24 mouse cellular contexts compared by ENCODE assay signal in genomic region chr1:34231041-34231440, GRCm38 (mm10).
DNase-seq lines count a peak whose midpoint lies in the region; ATAC-seq and TF ChIP-seq lines count a peak whose summit lies in the region.
"Had no signal": no experiment of that assay in that cellular context is flagged by ENCODE, and none has a peak within 500 bp of the region (broad histone marks: within the 10 kb centered on the region; RNA-seq: fewer than 3 reads in every experiment).

No protein-coding gene starts in this region.

- no peak overlapping the region for H3K4me2 ChIP-seq in kidney, embryonic 15.5 days
- H3K4me2 ChIP-seq: embryonic facial prominence, embryonic 12.5 days; forebrain, embryonic 13.5 days; forebrain, embryonic 15.5 days had no signal

- peaks cover 1% of the 10 kb centered on the region; the same call in 1 of the 2 replicates for H3K4me1 ChIP-seq in kidney, adult 2 months (ENCODE audit: control insufficient read depth, insufficient read depth, low read length)
- H3K4me1 ChIP-seq in kidney, embryonic 15.5 days, result peaks cover 8% of the 10 kb centered on the region

- no peaks in the 10 kb centered on the region for H3K27me3 ChIP-seq in kidney, adult 2 months (replicated peaks; ENCODE audit: control insufficient read depth, insufficient read depth, low read length)
- H3K27me3 ChIP-seq in kidney, embryonic 15.5 days, result no peaks in the 10 kb centered on the region
- H3K27me3 ChIP-seq: CH12.LX; embryonic facial prominence, embryonic 12.5 days; forebrain, embryonic 13.5 days; forebrain, embryonic 15.5 days; Patski had no signal

- 0 out of 2 replicates have a peak, but pooled peaks have one; percentile 36 for ATAC-seq in kidney, embryonic 15.5 days (replicated peaks; ENCODE audit: low FRiP score)
- ATAC-seq: activated CD4-positive, CD25-positive, alpha-beta regulatory T cell, adult 4 months; CD4-positive, CD25-positive, alpha-beta regulatory T cell, adult 4 months; forebrain, embryonic 13.5 days; forebrain, embryonic 15.5 days; Patski had no signal

- peak; percentile 62 for DNase-seq in kidney, adult 2 months
- no peak for DNase-seq in kidney, postnatal 10 days
- DNase-seq in kidney, postnatal 25 days, result no peak
- peak; percentile 22 for DNase-seq in kidney, postnatal 14 days
- DNase-seq in kidney, adult 8-10 months, result no peak
- DNase-seq: adrenal gland, adult 8-10 months; adrenal gland, postnatal 14 days; adrenal gland, postnatal 36 days; B cell, adult 2 months; cerebellum, adult 11-12 months; cerebellum, adult 2 months; cerebellum, adult 9-10 months; cerebellum, postnatal 10 days; cerebellum, postnatal 25 days had no signal

- H3K4me3 ChIP-seq in kidney, adult 2 months (ENCODE audit: insufficient read depth, low read depth, low read length), result no peak overlapping the region
- H3K4me3 ChIP-seq in kidney, embryonic 15.5 days (replicated peaks), result no peak overlapping the region
- H3K4me3 ChIP-seq: embryonic facial prominence, embryonic 10.5 days; embryonic facial prominence, embryonic 12.5 days; forebrain, embryonic 13.5 days; forebrain, embryonic 15.5 days had no signal

- 27% methylated on average over 2 of the region's 2 CpGs for WGBS in kidney, adult 2 months
- 70% methylated on average over 2 of the region's 2 CpGs for WGBS in kidney, embryonic 15.5 days

- no peak for TF ChIP-seq CTCF in kidney, adult 2 months (conservative IDR thresholded peaks at IDR 0.05; ENCODE audit: insufficient read depth, insufficient read length, low read depth, low read length)

- H3K36me3 ChIP-seq in kidney, adult 2 months (ENCODE audit: control insufficient read depth, insufficient read depth, low read length), result peaks cover 6% of the 10 kb centered on the region
- H3K36me3 ChIP-seq in kidney, embryonic 15.5 days, result peaks cover 32% of the 10 kb centered on the region
- H3K36me3 ChIP-seq: G1E had no signal

- H3K9me3 ChIP-seq in kidney, embryonic 15.5 days (replicated peaks), result no peaks in the 10 kb centered on the region
- H3K9me3 ChIP-seq: embryonic facial prominence, embryonic 10.5 days; embryonic facial prominence, embryonic 12.5 days; forebrain, embryonic 13.5 days; forebrain, embryonic 15.5 days; G1E had no signal

- TF ChIP-seq POLR2A in kidney, adult 2 months (IDR thresholded peaks at IDR 0.05; ENCODE audit: low read depth, low read length), result no peak

- H3K27ac ChIP-seq in kidney, adult 2 months (ENCODE audit: insufficient read depth, low read depth, low read length), result no peak overlapping the region
- no peak overlapping the region for H3K27ac ChIP-seq in kidney, embryonic 15.5 days
- H3K27ac ChIP-seq: embryonic facial prominence, embryonic 10.5 days; embryonic facial prominence, embryonic 12.5 days; forebrain, embryonic 13.5 days; forebrain, embryonic 15.5 days had no signal

- no peak overlapping the region for H3K9ac ChIP-seq in kidney, embryonic 15.5 days
- H3K9ac ChIP-seq: embryonic facial prominence, embryonic 12.5 days; forebrain, embryonic 13.5 days; forebrain, embryonic 15.5 days had no signal

Comparison
In these comparisons a context has a peak if more than half of its experiments do, and no peak if none do; other contexts are left out.
1. DNase-seq: peak in kidney, adult 2 months (single experiment) and kidney, postnatal 14 days (single experiment); none in kidney, postnatal 10 days (single experiment), kidney, postnatal 25 days (0 of 2) and kidney, adult 8-10 months (0 of 2).